Mouse (Mus musculus) ovary, adult 10 weeks (tissue): Measurements from ENCODE around the gene Inmt. TPM values are rescaled to one million over a fixed set of nuclear protein-coding genes. Genes with fewer than 3 reads are reported as not detected.

Experiments
- polyA plus RNA-seq: library from polyadenylated mRNA; stranded (reverse); fragments of 350-450 nt; fragmentation: Illumina TruSeq; extraction: RNeasy Lipid Tissue Mini Kit (QIAGEN cat#74804); gene quantifications from one replicate; pipeline ENCODE4 v1.2.3, GENCODE M21; 2014

Inmt gene
- 4.4 TPM for polyA plus RNA-seq

GRCm38 (mm10) chr6:55174741-55175181 lies at the start of gene Inmt:
Inmt (minus strand) TSS chr6:55175043.

DNA sequence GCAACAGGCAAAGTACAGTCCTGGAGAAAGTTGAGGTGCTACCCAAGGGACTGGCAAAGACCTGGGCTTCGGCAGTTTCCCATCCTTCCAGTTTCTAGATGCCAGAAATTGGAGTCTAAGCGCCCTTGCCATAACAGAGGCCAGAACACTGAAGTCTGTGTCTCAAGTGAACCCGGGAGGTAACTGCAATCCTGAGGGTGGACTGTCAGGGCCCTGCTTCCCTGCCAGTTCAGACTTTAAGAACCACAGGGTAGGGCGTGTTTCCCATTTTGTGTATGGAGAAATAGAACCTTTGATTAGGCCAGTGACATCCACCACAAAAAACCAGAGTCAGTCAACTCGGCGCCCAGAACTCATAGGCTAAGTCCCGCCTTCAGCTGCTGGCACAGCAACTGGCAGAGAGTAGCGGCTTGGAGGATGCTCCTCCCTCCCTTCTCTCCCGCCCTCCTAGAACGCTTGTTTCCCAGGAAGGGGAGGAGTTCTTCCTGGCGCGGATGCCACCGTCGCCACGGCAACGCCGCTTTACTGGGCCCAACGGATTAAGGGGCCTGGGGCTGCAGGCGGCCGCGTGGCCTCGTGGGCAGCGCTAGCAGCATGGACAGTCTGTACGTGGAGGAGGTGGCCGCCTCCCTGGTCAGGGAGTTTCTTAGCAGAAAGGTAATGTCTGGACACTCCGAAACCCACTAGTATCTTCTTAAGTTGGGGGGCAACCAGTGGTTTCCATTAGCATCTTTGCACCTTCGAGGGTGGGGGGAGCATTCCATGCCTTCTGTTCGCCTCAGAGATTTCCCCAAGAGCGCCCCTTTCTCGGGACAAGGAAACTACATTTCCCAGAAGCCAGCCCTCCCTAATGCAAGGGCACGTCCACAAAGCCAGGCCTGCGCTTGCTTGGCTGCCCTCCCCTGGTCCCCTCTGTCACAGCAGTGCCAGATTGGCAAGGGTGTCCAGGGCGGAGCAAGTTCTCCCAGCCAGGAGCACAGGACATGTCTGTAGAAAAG lies 28.4 kb upstream of the Inmt start, which contains the start of gene Mindy4:
Mindy4 (plus strand) TSS at position 471 of the 998 bp plus-strand sequence.

DNA sequence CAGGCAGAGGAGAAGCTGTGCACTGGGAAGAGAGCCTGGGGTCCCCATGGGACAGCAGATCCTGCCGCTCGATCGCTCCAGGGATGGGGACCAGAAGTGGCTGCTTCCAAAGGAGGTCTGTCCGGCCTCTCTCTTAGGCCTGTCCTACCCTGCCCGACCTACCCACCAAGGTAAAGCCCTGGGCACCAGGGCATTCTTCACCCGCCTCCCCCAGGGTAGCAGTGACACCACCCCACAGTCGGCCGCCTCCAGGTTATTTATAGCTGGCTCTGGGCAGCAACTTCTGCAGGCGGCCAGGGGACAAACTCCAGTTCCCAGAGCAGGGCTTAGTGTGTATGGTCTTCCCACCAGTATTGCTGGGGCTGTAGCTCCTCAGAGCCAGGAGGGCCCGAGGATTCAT lies 42.0 kb downstream of the Inmt start, which contains the start of gene Crhr2:
Crhr2 (minus strand) TSS at position 223 of the 400 bp plus-strand sequence.

Other genes with a start within 250 kb of the Inmt start
- 11.6 TPM for gene Nod1, start 202.4 kb downstream of the Inmt start, polyA plus RNA-seq
- 68.3 TPM for gene Ggct, start 182.1 kb downstream of the Inmt start, polyA plus RNA-seq
- gene Gars, start 137.0 kb downstream of the Inmt start, polyA plus RNA-seq, result 126 TPM
- not detected for gene Crhr2, start 42.0 kb downstream of the Inmt start, polyA plus RNA-seq
- 5.2 TPM for gene Mindy4, start 28.3 kb upstream of the Inmt start, polyA plus RNA-seq
- 8.2 TPM for gene Aqp1, start 161.4 kb upstream of the Inmt start, polyA plus RNA-seq
- not detected for gene Ghrhr, start 201.3 kb upstream of the Inmt start, polyA plus RNA-seq